Mouse (Mus musculus) G1E-ER4 (cell line): ENCODE measurements around the gene Luc7l. TPM values are rescaled to one million over a fixed set of nuclear protein-coding genes. Genes with fewer than 3 reads are reported as not detected.

Experiments
- GATA1 ChIP-seq: IDR thresholded peaks from one replicate; pipeline ENCODE4 v1.8.0; 2012; ENCODE audit warnings: low read length, inconsistent platforms
- polyA plus RNA-seq: library from polyadenylated mRNA; stranded (reverse); fragments of >175 nt; gene quantifications from 2 replicates; pipeline ENCODE4 v1.2.3, GENCODE M21; 2012

Luc7l gene
- polyA plus RNA-seq: 50.6 and 64.4 TPM in 2 replicates

GRCm38 (mm10) chr17:26252539-26253251 lies at the start of gene Luc7l:
TSS of gene Luc7l (plus strand) at chr17:26252896.
- TF ChIP-seq GATA1: no peak

DNA sequence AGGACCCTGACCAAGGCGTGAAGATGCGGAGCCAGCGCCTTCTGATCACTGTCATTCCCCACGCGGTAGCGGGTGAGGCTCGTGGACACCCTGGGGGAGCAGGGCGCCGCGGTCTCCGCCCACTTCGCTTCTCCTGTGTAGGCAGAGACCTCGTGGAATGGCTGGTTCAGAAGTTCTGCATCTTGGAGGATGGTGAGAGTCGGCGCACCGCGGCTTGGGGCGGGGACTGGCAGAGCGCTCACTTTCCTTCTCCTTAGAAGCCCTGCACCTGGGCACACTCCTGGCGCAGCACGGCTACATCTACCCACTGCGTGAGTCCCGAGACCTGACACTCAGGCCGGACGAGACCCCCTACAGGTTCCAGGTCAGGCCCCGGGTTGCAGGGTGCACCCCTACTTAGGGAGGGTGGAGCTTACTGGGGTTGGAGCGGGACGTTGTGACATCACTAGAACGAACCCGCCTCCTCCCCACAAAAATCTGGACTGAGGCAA lies 49.3 kb upstream of the Luc7l start:
- no peak for TF ChIP-seq GATA1

GRCm38 (mm10) chr17:26204766-26205165 lies 47.9 kb upstream of the Luc7l start:
- no peak for TF ChIP-seq GATA1

- TF ChIP-seq GATA1: no peak
Observed at GRCm38 (mm10) chr17:26206392-26206791, 46.3 kb upstream of the Luc7l start.

GRCm38 (mm10) chr17:26207686-26208085 lies 45.0 kb upstream of the Luc7l start, which contains the start of gene Arhgdig:
TSS of gene Arhgdig (minus strand) at chr17:26207786.
- no peak for TF ChIP-seq GATA1

- TF ChIP-seq GATA1: no peak
Observed at GRCm38 (mm10) chr17:26212241-26212640, 40.5 kb upstream of the Luc7l start.

DNA sequence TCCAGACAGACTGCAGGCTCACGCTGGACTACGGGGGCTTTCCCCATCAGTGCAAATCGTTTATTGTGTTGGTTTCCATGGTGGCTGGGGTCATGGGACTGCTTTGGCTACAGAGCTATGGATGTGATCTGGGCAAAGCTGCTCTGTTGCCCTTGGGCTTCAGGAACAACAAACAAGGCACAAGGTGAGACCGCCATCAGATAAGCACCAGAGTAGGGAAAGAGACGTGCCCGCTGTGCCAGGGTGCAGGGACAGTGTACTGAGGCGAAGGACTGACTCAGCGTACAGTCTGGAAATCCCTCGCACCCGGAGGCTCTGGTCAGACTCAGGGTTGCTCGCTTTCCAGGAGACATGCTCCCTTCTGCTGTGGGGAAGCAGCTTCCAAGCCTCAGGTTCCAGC lies 40.0 kb upstream of the Luc7l start:
- TF ChIP-seq GATA1: no peak

- TF ChIP-seq GATA1: no peak
Observed at GRCm38 (mm10) chr17:26221508-26221907, 31.2 kb upstream of the Luc7l start.

DNA sequence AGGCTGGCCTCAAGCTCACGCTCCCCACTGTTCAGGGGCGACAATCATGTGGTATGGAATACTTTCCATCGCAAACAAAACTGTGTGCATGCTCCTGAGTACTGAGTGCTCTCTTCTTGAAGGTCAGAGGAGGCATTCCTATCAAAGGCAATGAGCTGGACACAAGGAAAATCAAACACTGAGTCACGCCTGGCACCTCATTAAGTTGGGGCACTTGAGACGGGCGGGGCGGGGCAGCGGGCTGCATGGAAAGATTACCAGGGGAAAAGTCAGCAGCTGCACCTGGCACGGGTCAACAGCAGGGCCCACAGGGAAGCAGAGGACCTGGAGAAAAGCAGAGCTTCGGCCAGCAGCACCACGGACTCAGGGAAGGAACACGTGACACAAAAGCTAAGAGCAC lies 27.5 kb upstream of the Luc7l start:
- TF ChIP-seq GATA1: no peak

GRCm38 (mm10) chr17:26229776-26230175 lies 22.9 kb upstream of the Luc7l start:
- TF ChIP-seq GATA1: no peak

DNA sequence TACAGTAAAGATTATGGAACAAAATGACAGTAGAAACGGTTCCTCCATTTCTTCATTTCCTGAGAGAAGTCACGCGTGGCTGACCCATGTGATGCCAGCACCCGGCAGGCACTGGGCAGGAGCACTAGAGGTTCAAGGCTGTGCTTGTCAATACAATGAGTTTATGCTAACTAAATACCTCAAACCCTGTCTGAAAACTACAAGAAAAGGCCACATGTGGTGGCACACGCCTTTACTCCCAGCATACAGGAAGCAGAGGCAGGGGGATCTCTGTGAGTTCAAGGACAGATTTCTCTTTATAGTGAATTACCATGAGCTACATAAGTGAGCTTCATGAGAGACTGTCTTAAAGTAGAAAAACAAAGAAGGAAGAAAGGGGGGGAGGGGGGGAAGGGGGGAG lies 21.5 kb upstream of the Luc7l start:
- TF ChIP-seq GATA1: no peak

DNA sequence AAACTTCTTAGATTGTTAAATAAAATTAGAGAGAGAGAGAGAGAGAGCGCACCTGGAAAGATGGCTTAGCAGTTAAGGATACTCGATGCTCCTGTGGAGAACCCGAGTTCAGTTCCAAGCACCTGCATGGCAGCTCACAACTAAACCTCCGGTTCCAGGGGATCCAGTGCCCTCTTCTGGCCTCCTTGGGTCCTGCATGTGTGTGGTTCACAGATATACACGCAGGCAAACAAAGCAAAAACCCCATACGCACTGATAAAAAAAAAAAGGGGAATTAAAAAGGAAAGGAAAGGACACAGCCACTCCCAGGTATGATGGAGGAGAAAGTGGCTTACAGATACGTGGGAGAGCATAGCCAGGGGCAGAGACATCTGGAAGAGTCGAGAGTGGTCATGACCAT lies 19.8 kb upstream of the Luc7l start:
- no peak for TF ChIP-seq GATA1

DNA sequence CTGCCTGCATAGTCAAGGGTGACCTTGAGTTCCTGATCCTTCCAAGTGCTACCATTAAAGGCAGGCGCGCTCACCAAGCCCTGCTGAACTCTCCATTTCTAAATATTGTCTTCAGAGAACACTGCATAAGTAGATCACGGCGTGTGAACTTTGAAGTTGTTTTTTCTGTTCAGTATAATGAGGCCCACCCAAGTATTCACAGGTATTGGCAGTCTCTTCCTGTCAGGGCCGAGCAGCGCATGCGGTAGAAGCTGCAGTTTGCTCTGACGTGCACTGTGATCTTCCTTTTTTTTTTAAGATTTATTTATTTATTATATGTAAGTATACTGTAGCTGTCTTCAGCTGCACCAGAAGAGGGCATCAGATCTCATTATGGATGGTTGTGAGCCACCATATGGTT lies 18.3 kb upstream of the Luc7l start:
- TF ChIP-seq GATA1: no peak

GRCm38 (mm10) chr17:26235077-26235815 lies 17.4 kb upstream of the Luc7l start:
- TF ChIP-seq GATA1: no peak

DNA sequence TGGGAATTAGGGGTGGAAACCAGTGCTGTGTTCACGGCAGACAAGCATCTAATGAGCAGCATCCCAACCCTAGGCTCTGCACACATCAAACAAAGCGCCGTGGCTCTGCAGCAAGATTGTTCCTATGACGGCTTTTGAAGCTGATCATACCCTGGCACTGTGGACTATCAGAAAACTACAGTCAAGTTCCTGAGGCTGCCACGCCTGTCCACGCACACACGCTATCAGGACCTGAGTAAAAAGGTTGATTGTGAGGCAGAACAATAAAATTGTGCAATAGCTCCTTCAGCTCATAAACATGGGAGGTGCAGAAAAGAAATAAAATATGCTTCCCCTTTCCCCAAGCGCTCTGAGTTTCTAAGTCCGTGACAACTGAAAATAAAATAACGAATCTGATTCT lies 15.0 kb upstream of the Luc7l start:
- no peak for TF ChIP-seq GATA1

GRCm38 (mm10) chr17:26239551-26239950 lies 13.1 kb upstream of the Luc7l start:
- TF ChIP-seq GATA1: no peak
